Mouse (Mus musculus) embryonic facial prominence, embryonic 11.5 days (tissue): Measurements from ENCODE around the gene Jmjd7. TPM values are rescaled to one million over a fixed set of nuclear protein-coding genes. Genes with fewer than 3 reads are reported as not detected.
A peak's percentile ranks its signal among the peaks of the same experiment; 100 is the strongest.

Experiments used
- ATAC-seq: fragments of 200-750 bp; cut with Nextera tagmentation; replicated peaks from 2 replicates; pipeline ENCODE4 v1.8.0; 2017; ENCODE audit warnings: low read depth; ENCODE audit not compliant: insufficient number of reproducible peaks, low FRiP score, low TSS enrichment
- DNase-seq: peaks from one replicate; pipeline ENCODE4 v3.0.0-alpha.2; 2015; ENCODE audit warnings: low spot score
- H3K27ac ChIP-seq: fragments of 300-500 bp; sonication (generic); replicated peaks from 2 replicates; pipeline ENCODE4 v1.5.1; 2014; ENCODE audit warnings: mild to moderate bottlenecking, low read depth, low read length, control low read depth
- H3K27me3 ChIP-seq: fragments of 300-500 bp; sonication (generic); 2 replicates; pipeline ENCODE4 v1.6.1; 2014; ENCODE audit warnings: mild to moderate bottlenecking, low read length, moderate library complexity, mixed read lengths; ENCODE audit not compliant: control insufficient read depth, insufficient read depth
- H3K36me3 ChIP-seq: fragments of 300-500 bp; sonication (generic); replicated peaks from 2 replicates; pipeline ENCODE4 v1.6.1; 2014; ENCODE audit warnings: low read depth, mild to moderate bottlenecking, low read length, moderate library complexity, mixed read lengths; ENCODE audit not compliant: control insufficient read depth, insufficient read depth
- H3K4me1 ChIP-seq: fragments of 300-500 bp; sonication (generic); 2 replicates; pipeline ENCODE4 v1.6.1; 2014; ENCODE audit warnings: low read length, mixed read lengths; ENCODE audit not compliant: control insufficient read depth, insufficient read depth
- H3K4me2 ChIP-seq: fragments of 300-500 bp; sonication (generic); 2 replicates; pipeline ENCODE4 v1.6.1; 2014; ENCODE audit warnings: low read depth, mild to moderate bottlenecking, control low read depth, low read length, moderate library complexity
- H3K4me3 ChIP-seq: fragments of 300-500 bp; sonication (generic); 2 replicates; pipeline ENCODE4 v1.5.1; 2014; ENCODE audit warnings: low read depth, low read length, control low read depth
- H3K9ac ChIP-seq: fragments of 300-500 bp; sonication (generic); replicated peaks from 2 replicates; pipeline ENCODE4 v1.6.1; 2014; ENCODE audit warnings: mild to moderate bottlenecking, control low read depth, low read length
- H3K9me3 ChIP-seq: fragments of 300-500 bp; sonication (generic); replicated peaks from 2 replicates; pipeline ENCODE4 v1.6.1; 2016; ENCODE audit warnings: mild to moderate bottlenecking, low read length, inconsistent platforms, mixed read lengths; ENCODE audit not compliant: control insufficient read depth
- WGBS: fragments of 180-500 bp; shearing (Covaris S2); extraction: QIAGEN DNeasy Blood & Tissue Kit; methylation state at CpG from one replicate; pipeline ENCODE4 v1.1.7; 2014; 5-methylcytosine and 5-hydroxymethylcytosine counted together
- polyA plus RNA-seq: library from polyadenylated mRNA; unstranded; fragments of >200 nt; fragmentation: Nextera tagmentation; extraction: Ambion mirVana; gene quantifications from 2 replicates; pipeline ENCODE4 v1.2.1, GENCODE M21; 2014

Jmjd7 gene
- polyA plus RNA-seq, 1 experiment from 2014 or later, result 15.4 TPM

DNA sequence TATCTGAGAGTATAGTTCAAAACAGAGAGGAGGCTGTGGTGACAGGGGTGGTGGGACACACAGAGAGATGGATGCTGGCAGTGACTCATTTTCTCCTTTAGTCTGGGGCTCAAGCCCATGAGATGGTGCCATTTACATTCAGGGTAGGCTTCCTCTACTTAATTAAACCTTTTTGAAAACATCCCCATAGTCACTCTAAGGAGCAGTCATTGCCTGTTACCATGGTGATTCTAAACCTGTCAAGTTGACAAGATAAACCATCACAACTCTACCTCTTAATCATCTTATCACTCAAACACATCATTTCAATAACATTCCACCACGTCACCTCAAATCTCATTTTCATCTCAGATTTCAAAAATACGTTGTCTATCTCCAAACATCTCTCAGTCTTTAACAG lies 23.3 kb upstream of the Jmjd7 start:
- WGBS, result 78% methylated on average over 2 of the region's 2 CpGs
- no peak overlapping the region for H3K4me2 ChIP-seq
- H3K9me3 ChIP-seq, result no peaks in the 10 kb centered on the region

GRCm38 (mm10) chr2:120006696-120007095 lies 20.6 kb upstream of the Jmjd7 start:
- no peaks in the 10 kb centered on the region for H3K4me1 ChIP-seq
- no peak overlapping the region for H3K27ac ChIP-seq
- H3K27me3 ChIP-seq, result no peaks in the 10 kb centered on the region
- 92% methylated on average over 7 of the region's 7 CpGs for WGBS
- no peak overlapping the region for H3K9ac ChIP-seq
- no peaks in the 10 kb centered on the region for H3K9me3 ChIP-seq
- no peak for DNase-seq
- H3K4me2 ChIP-seq, result no peak overlapping the region
- H3K4me3 ChIP-seq, result no peak overlapping the region
- no peak for ATAC-seq
- H3K36me3 ChIP-seq, result no peaks in the 10 kb centered on the region

More for the DNA sequence above, 23.3 kb upstream of the Jmjd7 start:
- Histone ChIP-seq H3K4me3 (no peak overlapping the region), H3K27ac (no peak overlapping the region), H3K4me1 (no peaks in the 10 kb centered on the region), H3K36me3 (no peaks in the 10 kb centered on the region), H3K27me3 (no peaks in the 10 kb centered on the region), H3K9ac (no peak overlapping the region)
- DNase-seq (no peak), ATAC-seq (no peak)

DNA sequence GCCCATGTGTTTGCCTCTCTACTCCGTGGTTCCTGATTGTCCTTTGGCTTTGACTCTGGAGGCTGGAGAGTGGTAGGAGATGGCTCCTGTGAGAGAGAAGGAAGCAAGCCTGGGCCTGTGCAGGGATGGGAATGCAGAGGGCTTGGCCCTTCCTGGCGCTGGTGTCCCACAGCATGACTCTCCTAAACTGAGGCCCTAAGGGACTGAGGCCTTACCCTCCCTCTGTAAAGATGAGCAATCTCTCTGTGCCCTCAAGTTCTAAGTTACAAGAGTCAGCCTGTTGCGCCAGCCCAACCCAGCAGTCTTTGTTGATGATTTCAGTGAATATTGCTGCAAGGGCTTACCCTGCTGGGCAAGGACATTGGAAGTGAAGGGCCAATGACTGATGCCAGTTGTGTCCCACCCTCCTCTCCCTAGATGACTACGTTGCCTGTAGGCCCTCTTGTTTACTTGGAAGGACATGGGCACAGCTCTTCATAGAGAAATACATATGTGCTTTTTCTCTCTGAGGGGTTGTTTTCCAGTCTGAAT lies 19.5 kb upstream of the Jmjd7 start:
- WGBS, result 79% methylated on average over 4 of the region's 4 CpGs
- Histone ChIP-seq H3K4me1 (no peaks in the 10 kb centered on the region), H3K36me3 (no peaks in the 10 kb centered on the region), H3K4me2 (no peak overlapping the region), H3K27ac (no peak overlapping the region), H3K9ac (no peak overlapping the region), H3K27me3 (no peaks in the 10 kb centered on the region), H3K9me3 (no peaks in the 10 kb centered on the region), H3K4me3 (no peak overlapping the region)
- DNase-seq, result no peak
- ATAC-seq, result no peak

GRCm38 (mm10) chr2:120008672-120009071 lies 18.6 kb upstream of the Jmjd7 start:
- 44% methylated on average over 4 of the region's 4 CpGs for WGBS
- H3K27ac ChIP-seq, result no peak overlapping the region
- H3K4me1 ChIP-seq, result no peaks in the 10 kb centered on the region
- no peaks in the 10 kb centered on the region for H3K36me3 ChIP-seq
- H3K9ac ChIP-seq, result no peak overlapping the region
- H3K4me3 ChIP-seq, result no peak overlapping the region
- ATAC-seq, result no peak
- no peaks in the 10 kb centered on the region for H3K9me3 ChIP-seq
- no peak for DNase-seq
- H3K27me3 ChIP-seq, result no peaks in the 10 kb centered on the region
- no peak overlapping the region for H3K4me2 ChIP-seq

- no peaks in the 10 kb centered on the region for H3K4me1 ChIP-seq
- H3K4me2 ChIP-seq, result no peak overlapping the region
- H3K9me3 ChIP-seq, result no peaks in the 10 kb centered on the region
- ATAC-seq, result no peak; the same call in 1 of the 2 replicates
- H3K36me3 ChIP-seq, result no peaks in the 10 kb centered on the region
- H3K27ac ChIP-seq, result no peak overlapping the region
- 81% methylated on average over 8 of the region's 8 CpGs for WGBS
- H3K4me3 ChIP-seq, result no peak overlapping the region
- peak; percentile 82 for DNase-seq
- H3K9ac ChIP-seq, result no peak overlapping the region
- H3K27me3 ChIP-seq, result no peaks in the 10 kb centered on the region
Observed at GRCm38 (mm10) chr2:120011462-120012200, 15.7 kb upstream of the Jmjd7 start.

DNA sequence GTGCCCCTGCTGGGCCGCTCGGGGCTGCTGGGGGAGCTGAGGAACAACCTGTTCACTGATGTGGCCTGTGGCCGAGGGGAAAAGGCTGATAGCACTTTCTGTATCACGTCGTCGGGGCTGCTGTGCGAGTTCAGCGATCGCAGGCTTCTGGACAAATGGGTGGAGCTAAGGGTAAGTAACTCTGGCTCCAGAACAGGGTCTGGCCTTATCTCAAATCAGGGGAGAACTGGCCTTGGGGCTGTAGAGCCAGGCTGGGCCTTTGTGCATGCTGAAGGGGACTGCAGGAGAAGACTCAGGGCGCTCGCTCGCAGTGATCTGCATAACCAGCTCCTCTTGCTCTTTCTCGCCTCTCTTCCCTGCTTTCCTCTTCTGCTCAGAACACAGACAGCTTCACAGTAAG lies 14.4 kb upstream of the Jmjd7 start:
- no peak for DNase-seq

GRCm38 (mm10) chr2:120013831-120014486 lies 13.3 kb upstream of the Jmjd7 start:
- 94% methylated on average over 2 of the region's 2 CpGs for WGBS
- H3K4me3 ChIP-seq, result no peak overlapping the region
- H3K27me3 ChIP-seq, result no peaks in the 10 kb centered on the region
- no peak overlapping the region for H3K4me2 ChIP-seq
- H3K4me1 ChIP-seq, result no peaks in the 10 kb centered on the region
- no peak for ATAC-seq
- DNase-seq, result no peak
- H3K27ac ChIP-seq, result no peak overlapping the region
- H3K9me3 ChIP-seq, result no peaks in the 10 kb centered on the region
- no peaks in the 10 kb centered on the region; the same call in 1 of the 2 replicates for H3K36me3 ChIP-seq
- H3K9ac ChIP-seq, result no peak overlapping the region

More for the DNA sequence above, 14.4 kb upstream of the Jmjd7 start:
- Histone ChIP-seq H3K4me2 (no peak overlapping the region), H3K36me3 (no peaks in the 10 kb centered on the region; the same call in 1 of the 2 replicates), H3K27me3 (no peaks in the 10 kb centered on the region), H3K4me1 (no peaks in the 10 kb centered on the region), H3K9me3 (no peaks in the 10 kb centered on the region), H3K4me3 (no peak overlapping the region), H3K9ac (no peak overlapping the region), H3K27ac (no peak overlapping the region)
- WGBS, result 84% methylated on average over 13 of the region's 13 CpGs
- ATAC-seq, result no peak

DNA sequence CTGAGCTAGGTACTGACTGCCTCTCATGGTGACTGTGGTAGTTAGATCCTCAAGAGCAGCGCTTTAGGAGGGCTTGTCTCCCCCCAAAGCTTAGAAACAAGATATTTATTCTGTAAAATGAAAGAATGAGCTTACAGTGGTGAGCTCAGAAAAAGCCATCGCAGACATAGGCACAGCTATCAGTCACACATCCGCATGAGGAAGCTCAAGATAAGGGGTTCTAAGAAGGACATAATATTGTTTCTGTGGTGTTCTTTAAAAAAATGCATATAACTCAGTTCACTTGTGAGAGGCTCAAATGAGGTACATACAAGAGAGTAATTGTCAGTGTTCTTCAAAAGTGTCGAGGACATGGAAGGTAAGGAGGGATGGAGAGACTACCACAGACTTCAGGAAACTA lies 11.4 kb upstream of the Jmjd7 start:
- Histone ChIP-seq H3K27me3 (no peaks in the 10 kb centered on the region), H3K9ac (no peak overlapping the region), H3K36me3 (no peaks in the 10 kb centered on the region; the same call in 1 of the 2 replicates), H3K4me2 (no peak overlapping the region), H3K4me1 (no peaks in the 10 kb centered on the region), H3K4me3 (no peak overlapping the region), H3K9me3 (no peaks in the 10 kb centered on the region), H3K27ac (no peak overlapping the region)
- ATAC-seq (no peak), DNase-seq (no peak)
- WGBS, result 90% methylated on average over 4 of the region's 4 CpGs
